Mouse (Mus musculus): ENCODE measurements around the gene Jmjd1c. TPM values are rescaled to one million over a fixed set of nuclear protein-coding genes. Genes with fewer than 3 reads are reported as not detected.
A peak's percentile ranks its signal among the peaks of the same experiment; 100 is the strongest.

The Jmjd1c gene
- total RNA-seq, 1 experiment = 93.0 TPM

- peaks cover 42% of the 10 kb centered on the region for H3K36me3 ChIP-seq (ENCODE audit: control insufficient read depth, insufficient read depth, low read length, poor library complexity, severe bottlenecking)
Measured at GRCm38 (mm10) chr10:67223942-67224341, 128.0 kb downstream of the Jmjd1c start.

GRCm38 (mm10) chr10:67225528-67225927 lies 129.6 kb downstream of the Jmjd1c start:
- TF ChIP-seq MAFK (IDR thresholded peaks at IDR 0.05; ENCODE audit: insufficient read depth, low read depth, low read length) (no peak), ZC3H11A (IDR thresholded peaks at IDR 0.05; ENCODE audit: borderline replicate concordance, low read depth, low read length) (no peak), ZNF384 (IDR thresholded peaks at IDR 0.05; ENCODE audit: low read depth, low read length) (no peak), HCFC1 (IDR thresholded peaks at IDR 0.05; ENCODE audit: borderline replicate concordance, insufficient read depth, low read length) (no peak), CHD2 (IDR thresholded peaks at IDR 0.05; ENCODE audit: low read depth, low read length) (no peak)
- Histone ChIP-seq H3K4me3 (ENCODE audit: insufficient read depth in 1 of 2, low read depth in 1 of 2, low read length in 2 of 2, poor library complexity in 1 of 2, severe bottlenecking in 1 of 2) (no peak overlapping the region), H3K4me1 (ENCODE audit: control insufficient read depth in 2 of 2, insufficient read depth in 2 of 2, low read length in 2 of 2, poor library complexity in 1 of 2) (no peaks in the 10 kb centered on the region), H3K27ac (ENCODE audit: insufficient read depth, low read depth, low read length, poor library complexity, severe bottlenecking) (no peak overlapping the region), H3K9me3 (ENCODE audit: control insufficient read depth, insufficient read depth, low read depth, low read length) (no peaks in the 10 kb centered on the region), H3K36me3 (ENCODE audit: control insufficient read depth, insufficient read depth, low read length, poor library complexity, severe bottlenecking) (peaks cover 37% of the 10 kb centered on the region), H3K9ac (ENCODE audit: insufficient read depth, low read depth, low read length, poor library complexity, severe bottlenecking) (no peak overlapping the region)
- no peak for DNase-seq (ENCODE audit: low read depth, low spot score)
- in situ Hi-C loops (cut with MboI; ENCODE audit: low sequenced_read_pairs in 2 of 2, unreplicated experiment in 2 of 2) = no loop called here

More at GRCm38 (mm10) chr10:67223942-67224341, 128.0 kb downstream of the Jmjd1c start:
- Histone ChIP-seq H3K9ac (ENCODE audit: insufficient read depth, low read depth, low read length, poor library complexity, severe bottlenecking) (no peak overlapping the region), H3K4me1 (ENCODE audit: control insufficient read depth in 2 of 2, insufficient read depth in 2 of 2, low read length in 2 of 2, poor library complexity in 1 of 2) (peaks cover 0 to 3% of the 10 kb centered on the region in 2 experiments; a peak in 1 of 4 replicates), H3K4me3 (ENCODE audit: insufficient read depth in 1 of 2, low read depth in 1 of 2, low read length in 2 of 2, poor library complexity in 1 of 2, severe bottlenecking in 1 of 2) (no peak overlapping the region), H3K9me3 (ENCODE audit: control insufficient read depth, insufficient read depth, low read depth, low read length) (no peaks in the 10 kb centered on the region), H3K27ac (ENCODE audit: insufficient read depth, low read depth, low read length, poor library complexity, severe bottlenecking) (no peak overlapping the region)
- in situ Hi-C loops (cut with MboI; ENCODE audit: low sequenced_read_pairs in 2 of 2, unreplicated experiment in 2 of 2) = no loop called here
- peak; percentile 74; the same call in 1 of the 2 replicates for TF ChIP-seq ZNF384 (IDR thresholded peaks at IDR 0.05; ENCODE audit: low read depth, low read length)
- TF ChIP-seq HCFC1 (IDR thresholded peaks at IDR 0.05; ENCODE audit: borderline replicate concordance, insufficient read depth, low read length) = no peak
- TF ChIP-seq MAFK (IDR thresholded peaks at IDR 0.05; ENCODE audit: insufficient read depth, low read depth, low read length) = no peak
- no peak for DNase-seq (ENCODE audit: low read depth, low spot score)

- DNase-seq (ENCODE audit: low read depth, low spot score) = no peak
- no peaks in the 10 kb centered on the region for H3K4me1 ChIP-seq (ENCODE audit: control insufficient read depth in 2 of 2, insufficient read depth in 2 of 2, low read length in 2 of 2, poor library complexity in 1 of 2)
- H3K9ac ChIP-seq (ENCODE audit: insufficient read depth, low read depth, low read length, poor library complexity, severe bottlenecking) = no peak overlapping the region
- peaks cover 40% of the 10 kb centered on the region for H3K36me3 ChIP-seq (ENCODE audit: control insufficient read depth, insufficient read depth, low read length, poor library complexity, severe bottlenecking)
- H3K9me3 ChIP-seq (ENCODE audit: control insufficient read depth, insufficient read depth, low read depth, low read length) = no peaks in the 10 kb centered on the region
- H3K27ac ChIP-seq (ENCODE audit: insufficient read depth, low read depth, low read length, poor library complexity, severe bottlenecking) = no peak overlapping the region
- H3K4me3 ChIP-seq (ENCODE audit: insufficient read depth in 1 of 2, low read depth in 1 of 2, low read length in 2 of 2, poor library complexity in 1 of 2, severe bottlenecking in 1 of 2) = no peak overlapping the region
- in situ Hi-C loops (cut with MboI; ENCODE audit: low sequenced_read_pairs in 2 of 2, unreplicated experiment in 2 of 2) = no loop called here
- TF ChIP-seq CHD2 (IDR thresholded peaks at IDR 0.05; ENCODE audit: low read depth, low read length) (no peak), ZNF384 (IDR thresholded peaks at IDR 0.05; ENCODE audit: low read depth, low read length) (no peak), MAFK (IDR thresholded peaks at IDR 0.05; ENCODE audit: insufficient read depth, low read depth, low read length) (no peak), HCFC1 (IDR thresholded peaks at IDR 0.05; ENCODE audit: borderline replicate concordance, insufficient read depth, low read length) (no peak), ZC3H11A (IDR thresholded peaks at IDR 0.05; ENCODE audit: borderline replicate concordance, low read depth, low read length) (no peak)
Measured at GRCm38 (mm10) chr10:67226109-67226508, 130.2 kb downstream of the Jmjd1c start.

GRCm38 (mm10) chr10:67226543-67226942 lies 130.6 kb downstream of the Jmjd1c start:
- in situ Hi-C loops (cut with MboI; ENCODE audit: low sequenced_read_pairs in 2 of 2, unreplicated experiment in 2 of 2) = no loop called here
- no peak for DNase-seq (ENCODE audit: low read depth, low spot score)

GRCm38 (mm10) chr10:67230439-67230838 lies 134.5 kb downstream of the Jmjd1c start:
- no peak for DNase-seq (ENCODE audit: low read depth, low spot score)
- H3K9ac ChIP-seq (ENCODE audit: insufficient read depth, low read depth, low read length, poor library complexity, severe bottlenecking) = no peak overlapping the region
- no peak overlapping the region for H3K4me3 ChIP-seq (ENCODE audit: insufficient read depth in 1 of 2, low read depth in 1 of 2, low read length in 2 of 2, poor library complexity in 1 of 2, severe bottlenecking in 1 of 2)
- H3K36me3 ChIP-seq (ENCODE audit: control insufficient read depth, insufficient read depth, low read length, poor library complexity, severe bottlenecking) = peaks cover 41% of the 10 kb centered on the region
- TF ChIP-seq MAFK (IDR thresholded peaks at IDR 0.05; ENCODE audit: insufficient read depth, low read depth, low read length) (no peak), ZNF384 (IDR thresholded peaks at IDR 0.05; ENCODE audit: low read depth, low read length) (no peak), HCFC1 (IDR thresholded peaks at IDR 0.05; ENCODE audit: borderline replicate concordance, insufficient read depth, low read length) (no peak), CHD2 (IDR thresholded peaks at IDR 0.05; ENCODE audit: low read depth, low read length) (no peak), ZC3H11A (IDR thresholded peaks at IDR 0.05; ENCODE audit: borderline replicate concordance, low read depth, low read length) (no peak)
- H3K4me1 ChIP-seq (ENCODE audit: control insufficient read depth in 2 of 2, insufficient read depth in 2 of 2, low read length in 2 of 2, poor library complexity in 1 of 2) = no peaks in the 10 kb centered on the region
- H3K9me3 ChIP-seq (ENCODE audit: control insufficient read depth, insufficient read depth, low read depth, low read length) = no peaks in the 10 kb centered on the region
- in situ Hi-C loops (cut with MboI; ENCODE audit: low sequenced_read_pairs in 2 of 2, unreplicated experiment in 2 of 2) = no loop called here
- no peak overlapping the region for H3K27ac ChIP-seq (ENCODE audit: insufficient read depth, low read depth, low read length, poor library complexity, severe bottlenecking)

More at GRCm38 (mm10) chr10:67226543-67226942, 130.6 kb downstream of the Jmjd1c start:
- Histone ChIP-seq H3K36me3 (ENCODE audit: control insufficient read depth, insufficient read depth, low read length, poor library complexity, severe bottlenecking) (peaks cover 38% of the 10 kb centered on the region), H3K4me1 (ENCODE audit: control insufficient read depth in 2 of 2, insufficient read depth in 2 of 2, low read length in 2 of 2, poor library complexity in 1 of 2) (no peaks in the 10 kb centered on the region), H3K4me3 (ENCODE audit: insufficient read depth in 1 of 2, low read depth in 1 of 2, low read length in 2 of 2, poor library complexity in 1 of 2, severe bottlenecking in 1 of 2) (no peak overlapping the region), H3K27ac (ENCODE audit: insufficient read depth, low read depth, low read length, poor library complexity, severe bottlenecking) (no peak overlapping the region), H3K9me3 (ENCODE audit: control insufficient read depth, insufficient read depth, low read depth, low read length) (no peaks in the 10 kb centered on the region), H3K9ac (ENCODE audit: insufficient read depth, low read depth, low read length, poor library complexity, severe bottlenecking) (no peak overlapping the region)
- TF ChIP-seq CHD2 (IDR thresholded peaks at IDR 0.05; ENCODE audit: low read depth, low read length) = no peak
- no peak for TF ChIP-seq ZNF384 (IDR thresholded peaks at IDR 0.05; ENCODE audit: low read depth, low read length)
- no peak for TF ChIP-seq HCFC1 (IDR thresholded peaks at IDR 0.05; ENCODE audit: borderline replicate concordance, insufficient read depth, low read length)
- no peak for TF ChIP-seq ZC3H11A (IDR thresholded peaks at IDR 0.05; ENCODE audit: borderline replicate concordance, low read depth, low read length)
- TF ChIP-seq MAFK (IDR thresholded peaks at IDR 0.05; ENCODE audit: insufficient read depth, low read depth, low read length) = no peak
